Mouse (Mus musculus) mesoderm, embryonic 11.5 days (tissue): ENCODE results near the gene Plcb4.
"Not testable (repeated sequence)": the region's sequence is repeated elsewhere in the genome, so short reads cannot be mapped to it uniquely, and the experiment has no call there.

Source experiments
- DNase-seq: peaks from one replicate; pipeline ENCODE4 v3.0.0-alpha.2; 2012; ENCODE audit warnings: low read depth, low spot score

The Plcb4 gene

DNA sequence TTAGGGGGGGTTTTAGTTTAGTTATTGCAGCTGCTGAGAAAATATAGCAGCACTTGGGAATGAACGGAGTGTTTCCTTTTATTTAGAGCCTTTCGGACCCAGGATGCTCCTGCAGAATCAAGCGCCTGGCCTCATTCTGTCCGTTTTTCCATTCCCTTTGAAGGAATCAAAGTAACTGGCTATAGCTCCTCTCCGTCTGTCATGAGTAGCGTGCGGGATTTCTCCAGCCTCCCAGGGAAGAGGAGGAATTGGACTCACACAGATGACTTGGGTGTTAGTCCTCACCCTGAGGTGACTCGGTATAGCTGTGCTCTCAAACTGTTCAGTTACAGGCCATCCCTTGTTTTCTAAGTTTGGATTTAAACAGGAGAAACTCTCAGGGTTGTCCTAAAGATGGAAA, 14.8 kb downstream of the Plcb4 start:
- no peak for DNase-seq

DNA sequence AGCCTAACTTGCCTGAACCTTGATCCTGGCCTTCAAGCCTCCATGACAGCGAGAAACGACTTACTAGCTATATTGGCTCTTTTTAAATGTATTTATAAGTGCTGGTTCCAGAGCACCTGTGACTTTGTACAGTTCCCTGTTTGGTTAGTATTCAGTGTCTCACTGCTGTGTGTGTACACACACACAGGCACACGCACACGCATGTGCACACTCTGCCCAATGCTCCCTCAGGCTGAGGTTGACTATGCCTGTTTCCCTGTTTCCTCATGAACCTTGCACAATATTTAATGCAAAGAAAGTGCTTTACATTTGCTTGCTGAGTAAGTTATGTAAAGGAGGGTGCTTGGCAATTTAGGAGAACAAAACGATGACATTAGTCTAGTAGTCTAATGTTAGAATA, 16.5 kb downstream of the Plcb4 start:
- no peak for DNase-seq

DNA sequence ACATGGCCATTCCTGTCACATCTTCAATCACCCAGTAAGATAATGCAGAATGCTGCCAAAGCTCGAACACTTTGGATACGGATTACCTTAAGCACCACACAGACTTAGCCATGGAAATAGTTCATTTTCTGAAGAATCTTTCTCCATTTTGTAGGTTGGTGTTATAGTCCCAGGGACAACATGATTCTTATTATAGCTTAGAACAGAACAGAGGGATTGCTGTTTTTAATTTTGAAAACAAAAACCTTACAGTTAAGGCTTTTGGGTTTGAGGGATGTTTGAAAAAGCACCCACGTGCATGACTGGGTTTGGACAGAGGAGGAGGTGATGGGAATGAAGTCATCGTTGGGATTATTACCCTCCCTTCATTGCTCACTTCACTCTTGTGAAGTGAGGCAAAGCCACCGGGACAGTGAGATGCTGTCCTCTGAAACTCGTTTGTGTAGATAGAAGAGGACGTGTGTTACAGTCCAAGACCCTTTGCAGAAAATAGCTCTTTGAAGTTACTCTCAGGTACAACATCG, 18.2 kb downstream of the Plcb4 start:
- DNase-seq = no peak

DNA sequence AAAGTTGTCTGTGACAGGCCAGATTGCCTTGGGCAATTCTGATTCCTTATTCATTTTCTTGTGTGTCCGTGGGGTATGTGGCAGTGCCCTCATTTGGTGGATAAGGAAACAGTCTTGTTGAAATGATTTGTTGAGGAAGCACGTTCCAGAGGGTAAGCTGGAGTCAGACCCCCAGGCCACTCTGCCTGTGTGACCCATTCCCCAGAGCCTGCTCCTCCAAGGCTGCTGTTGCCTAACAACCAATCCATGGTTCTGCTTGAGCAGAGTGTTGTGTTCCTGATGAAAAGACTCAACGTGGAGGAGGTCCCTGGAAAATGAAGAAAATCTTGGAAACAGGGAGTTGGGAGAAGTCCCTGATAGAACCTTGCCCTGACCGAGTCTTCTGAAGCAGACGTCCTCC, 18.8 kb downstream of the Plcb4 start:
- DNase-seq = no peak

DNA sequence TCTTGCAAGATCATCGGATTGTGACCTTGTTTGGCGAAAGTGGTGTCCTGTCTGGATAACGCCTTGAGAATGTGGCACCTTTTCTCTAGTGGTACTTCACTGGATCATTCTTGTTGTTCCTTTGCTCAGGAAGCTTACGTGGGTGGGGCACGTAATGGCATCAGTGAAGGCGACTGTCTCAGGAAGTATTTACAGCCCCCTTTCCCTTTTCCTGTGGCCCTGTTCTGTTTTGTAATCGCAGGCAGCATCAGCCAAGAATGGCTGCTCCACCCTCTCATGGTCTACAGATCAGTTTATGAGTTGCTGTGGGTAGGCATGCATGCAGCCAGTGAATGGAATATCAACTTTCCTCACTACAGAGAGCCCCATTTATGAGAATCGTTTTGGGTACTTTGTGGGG, 21.2 kb downstream of the Plcb4 start:
- DNase-seq = no peak

DNA sequence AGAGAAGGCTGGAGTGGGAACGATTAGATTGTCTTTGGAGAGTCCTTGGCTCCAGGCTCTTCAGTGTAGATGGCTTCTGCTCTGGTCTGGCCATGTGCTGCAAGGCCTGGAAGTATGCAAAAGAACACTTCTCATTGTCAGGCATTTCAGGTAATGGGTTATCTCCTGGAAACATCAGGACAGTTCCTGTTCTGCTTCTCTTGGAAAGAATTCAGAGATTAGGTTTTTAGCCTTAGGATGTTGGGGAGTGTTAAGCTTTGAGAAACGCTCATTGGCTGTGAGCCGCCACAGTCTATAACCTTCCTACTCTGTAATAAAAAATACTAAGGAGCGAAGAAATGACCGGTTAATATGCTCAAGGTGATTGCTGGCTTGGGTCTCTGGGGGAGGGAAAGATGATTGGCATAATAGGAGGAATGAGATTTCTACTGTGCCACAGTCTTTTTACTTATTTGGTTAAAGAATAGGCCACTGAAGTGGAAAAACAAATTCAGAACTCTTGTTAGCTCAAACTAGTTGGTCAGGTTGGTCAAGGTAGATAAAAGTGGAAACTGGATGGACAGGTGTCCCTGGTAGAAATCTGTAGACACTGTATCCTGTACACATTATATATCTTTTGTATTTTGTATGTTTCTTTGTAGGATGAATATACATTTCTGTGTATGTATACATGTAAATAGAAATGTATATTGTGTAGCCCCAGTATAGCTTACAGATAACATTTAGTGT, 21.8 kb downstream of the Plcb4 start:
- no peak for DNase-seq

DNA sequence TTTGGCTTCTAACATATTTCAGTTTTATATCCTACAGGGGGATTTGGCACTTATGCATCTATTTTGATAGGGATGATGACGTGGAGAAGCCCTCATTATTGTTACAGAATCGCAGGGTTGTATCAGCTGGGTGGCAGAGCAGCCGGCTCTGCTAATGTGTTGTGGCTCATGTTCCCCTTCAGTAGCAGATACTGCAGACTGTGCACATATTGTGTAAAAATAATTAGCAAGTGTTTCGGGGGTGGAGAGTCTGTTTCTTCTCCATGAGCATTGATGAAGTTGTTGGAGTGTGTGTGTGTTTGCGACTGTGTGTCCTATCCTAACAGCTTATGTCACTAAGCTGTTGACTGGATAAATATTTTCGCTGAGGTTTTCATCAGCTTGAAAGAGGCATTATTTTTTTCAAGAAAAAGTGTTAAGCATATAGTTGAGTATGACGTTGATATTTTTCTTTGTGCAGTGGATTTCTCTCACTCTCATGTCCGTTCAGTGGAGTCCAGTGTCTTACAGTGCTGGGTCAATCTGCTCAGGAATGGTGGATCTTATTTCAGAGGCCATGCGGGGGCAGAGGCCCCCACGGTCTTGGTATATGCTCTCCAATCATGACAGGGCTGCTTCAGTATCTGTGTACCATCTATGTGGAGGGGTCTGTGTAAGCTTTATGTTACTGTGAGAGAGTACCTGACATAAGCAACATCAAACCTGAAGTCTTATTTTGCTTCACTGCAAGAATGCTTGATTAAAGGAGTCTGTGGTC, 25.1 kb downstream of the Plcb4 start:
- DNase-seq = no peak

DNA sequence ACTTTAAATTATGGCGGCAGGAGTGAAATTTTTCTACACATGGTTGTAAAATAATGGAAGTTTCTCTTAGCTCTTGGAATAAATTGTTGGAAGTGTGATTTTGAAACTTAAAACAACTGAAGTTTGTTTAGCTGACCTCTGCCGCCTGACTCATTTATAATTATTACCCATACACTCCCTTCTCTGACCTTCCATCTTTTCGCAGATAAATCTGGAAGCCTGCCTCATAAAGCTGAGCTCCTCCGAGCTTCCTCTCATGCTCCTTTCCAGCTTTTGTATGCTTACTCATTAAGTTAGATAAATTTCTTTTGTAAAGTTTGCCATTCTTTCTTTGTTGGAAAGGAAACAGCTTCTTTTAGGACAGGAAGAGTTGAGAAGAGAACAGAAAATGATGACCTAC, 27.9 kb downstream of the Plcb4 start:
- no peak for DNase-seq

DNA sequence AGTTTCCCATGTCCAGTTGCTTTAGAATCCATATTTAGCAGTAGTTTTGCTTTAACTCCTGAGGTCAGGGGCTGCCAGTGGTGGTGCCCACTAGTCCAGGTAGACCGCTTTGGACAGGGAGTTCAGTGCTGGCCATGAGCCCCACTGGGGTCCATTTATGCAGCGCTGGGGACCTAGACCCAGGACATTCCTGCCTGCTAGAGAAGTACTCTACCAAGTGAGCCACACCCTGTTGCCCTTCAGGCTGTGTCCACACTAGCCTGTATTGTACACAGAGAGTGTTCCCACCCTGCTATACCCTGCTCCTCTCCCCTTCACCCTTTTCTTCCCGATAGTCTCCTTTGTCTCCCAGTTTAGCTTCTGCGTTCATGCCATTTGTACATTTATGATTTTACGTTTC, 28.8 kb downstream of the Plcb4 start:
- DNase-seq = no peak

DNA sequence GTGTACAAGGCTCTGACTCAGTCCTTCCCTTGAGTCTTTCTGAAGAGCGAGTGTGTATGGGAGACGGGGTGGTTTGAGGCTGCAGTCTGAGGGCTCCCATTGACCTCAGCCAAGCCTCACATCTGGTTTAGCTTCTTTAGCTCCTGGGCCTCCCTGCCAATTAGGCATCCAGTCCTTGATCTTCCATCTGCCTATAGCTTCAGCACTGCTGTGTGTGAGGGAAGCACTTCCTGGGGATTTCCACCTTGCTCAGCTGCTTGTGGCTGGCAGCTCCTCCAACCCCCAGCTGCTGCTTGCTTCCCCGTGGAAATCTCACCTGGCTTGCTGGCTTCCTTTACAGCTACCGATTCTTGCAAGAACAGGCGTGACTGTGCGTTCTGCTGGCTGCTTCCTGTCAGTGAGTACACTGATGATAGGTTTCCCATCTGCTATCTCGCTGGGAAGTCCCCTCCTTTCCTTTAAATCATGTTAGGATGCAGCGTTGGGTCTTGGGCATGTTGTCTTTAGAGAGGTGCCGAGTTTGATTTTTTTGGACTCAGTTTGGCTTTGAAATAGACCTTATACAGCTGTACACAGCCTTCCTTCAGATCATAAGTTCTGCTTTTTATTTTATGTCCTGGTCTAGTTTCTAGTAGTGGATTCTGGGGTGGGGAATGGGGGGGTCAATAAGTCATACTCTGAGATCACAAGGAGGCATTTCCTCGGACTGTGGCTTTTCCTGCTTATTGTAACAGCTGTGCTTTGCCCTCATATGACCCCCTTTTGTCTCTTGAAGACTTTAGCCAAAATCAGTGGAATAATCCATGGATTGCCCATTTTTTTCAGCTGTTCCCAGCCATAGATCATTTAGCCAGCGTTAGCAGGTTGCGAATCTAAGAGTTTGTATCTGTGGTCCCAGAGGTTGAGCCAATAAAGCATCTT, 34.0 kb downstream of the Plcb4 start:
- peak; percentile 54 for DNase-seq

DNA sequence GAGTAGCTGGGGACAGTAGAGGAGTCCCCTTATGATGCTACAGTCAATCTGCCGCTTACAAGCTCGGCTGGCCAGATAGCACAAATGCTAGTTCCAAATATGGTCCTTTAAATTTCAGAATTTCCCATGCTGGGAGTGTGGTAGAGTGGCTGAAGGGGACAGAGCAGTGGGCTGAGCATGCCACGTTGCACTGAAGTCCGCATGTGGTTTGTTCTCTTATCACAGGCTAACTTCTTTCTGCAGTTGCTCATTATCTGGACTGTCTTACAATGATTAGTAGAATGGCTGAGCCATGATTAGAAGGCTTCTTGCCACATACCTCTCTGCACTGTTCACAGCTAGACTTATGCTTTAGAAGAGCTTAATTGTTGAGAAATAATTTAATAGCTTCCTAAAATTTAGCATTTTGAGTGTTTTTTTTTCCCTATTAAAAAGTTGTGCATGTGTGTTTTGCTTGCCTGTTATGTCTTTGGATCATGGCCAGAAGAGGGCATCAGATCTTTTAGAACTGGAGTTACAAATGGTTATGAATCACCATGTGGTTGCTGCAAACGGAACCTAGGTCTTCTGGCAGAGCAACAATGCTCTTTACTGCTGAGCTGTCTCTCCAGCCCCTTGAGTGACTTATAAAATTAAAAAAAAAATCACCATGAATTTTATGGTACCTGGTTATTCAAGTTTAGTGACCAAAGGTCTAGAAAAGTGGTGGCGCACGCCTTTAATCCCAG, 42.0 kb downstream of the Plcb4 start:
- no peak for DNase-seq

DNA sequence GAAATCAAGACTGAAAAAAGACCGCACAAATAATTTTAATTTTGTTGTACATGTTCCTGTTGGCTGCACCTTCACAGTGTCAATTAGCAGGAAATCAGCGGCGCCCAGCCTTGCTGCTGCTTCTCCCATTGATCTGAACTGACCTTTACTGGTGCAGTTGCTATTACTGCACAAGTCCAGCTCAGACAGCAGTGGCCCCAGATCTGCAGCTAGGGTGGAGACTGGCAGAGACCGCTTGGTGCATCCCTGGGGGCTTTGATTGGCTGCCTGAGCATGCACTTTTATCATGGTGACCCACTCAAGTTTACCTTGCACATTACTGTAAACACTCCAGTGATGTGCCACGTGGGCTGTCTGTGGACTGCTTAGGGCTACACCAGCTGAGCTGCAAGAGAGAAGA, 45.9 kb downstream of the Plcb4 start:
- no peak for DNase-seq

DNA sequence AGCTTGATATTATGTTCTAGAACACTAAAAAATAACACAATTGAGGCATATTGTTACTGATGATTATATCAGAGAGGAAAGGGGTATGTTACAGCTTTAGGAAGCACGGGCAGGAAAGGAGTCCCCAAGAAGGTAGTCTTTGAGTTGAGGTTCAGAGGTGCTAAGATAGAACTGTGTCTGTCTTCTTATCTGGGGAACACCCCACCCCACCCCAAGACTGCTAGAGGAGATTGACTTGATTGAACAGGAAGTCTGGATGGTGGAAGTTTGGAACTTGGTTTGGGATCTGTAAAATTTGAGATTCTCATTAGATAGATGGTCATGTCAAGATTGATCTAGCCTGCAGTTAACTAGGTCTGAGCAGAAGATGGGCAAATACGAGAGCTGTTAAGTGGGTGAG, 48.5 kb downstream of the Plcb4 start:
- DNase-seq = no peak

DNA sequence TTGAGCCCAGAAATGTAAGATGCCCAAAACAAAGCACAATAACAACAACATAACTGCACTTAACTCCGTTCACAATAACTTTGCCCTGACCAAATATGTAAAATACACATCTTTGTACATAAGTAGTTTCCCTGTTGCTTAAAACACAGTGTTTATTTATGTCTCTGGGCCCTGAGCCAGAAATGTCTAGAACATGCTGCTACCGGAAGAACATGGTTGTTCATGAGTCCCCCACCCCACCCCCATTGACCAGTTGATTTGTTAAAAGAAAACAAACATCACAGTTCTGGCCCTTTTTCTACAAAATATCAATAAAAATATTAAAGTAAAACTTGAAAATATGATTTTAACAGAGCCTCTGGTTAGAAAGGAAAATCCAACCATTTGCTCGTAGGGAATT, 49.6 kb downstream of the Plcb4 start:
- no peak for DNase-seq

DNA sequence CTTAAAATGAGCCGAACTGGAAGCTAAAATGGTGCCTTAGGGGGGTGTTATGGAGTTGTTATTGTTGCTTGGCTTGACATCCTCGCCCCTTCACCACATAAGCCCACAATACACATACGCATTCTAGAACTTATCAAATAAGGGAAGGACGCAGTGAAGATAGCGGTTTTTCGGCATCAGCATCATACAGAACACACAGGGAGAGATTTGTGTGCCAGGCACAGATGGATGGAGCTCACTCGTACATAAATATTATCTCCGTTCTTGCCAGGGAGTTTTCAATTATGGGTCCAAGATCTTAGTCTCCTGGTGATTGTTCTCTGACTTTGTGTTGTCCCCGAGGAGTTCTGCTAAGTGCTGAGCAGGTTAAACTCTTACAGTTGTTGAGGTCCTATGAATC, 50.0 kb downstream of the Plcb4 start:
- no peak for DNase-seq

DNA sequence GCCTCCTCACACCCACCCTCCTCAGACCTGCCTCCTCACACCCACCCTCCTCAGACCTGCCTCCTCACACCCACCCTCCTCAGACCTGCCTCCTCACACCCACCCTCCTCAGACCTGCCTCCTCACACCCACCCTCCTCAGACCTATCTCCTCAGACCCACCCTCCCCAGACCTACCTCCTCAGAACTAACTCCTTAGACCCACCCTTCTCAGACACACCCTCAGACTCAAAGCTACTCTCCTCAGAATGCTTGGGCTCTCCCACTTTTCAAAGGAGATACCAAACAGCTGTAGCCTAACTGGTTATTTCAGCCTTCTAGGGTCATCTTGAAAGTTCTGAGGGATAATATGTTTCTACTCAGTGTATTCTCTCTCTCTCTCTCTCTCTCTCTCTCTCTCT, 50.9 kb downstream of the Plcb4 start:
- DNase-seq = not testable (repeated sequence)

DNA sequence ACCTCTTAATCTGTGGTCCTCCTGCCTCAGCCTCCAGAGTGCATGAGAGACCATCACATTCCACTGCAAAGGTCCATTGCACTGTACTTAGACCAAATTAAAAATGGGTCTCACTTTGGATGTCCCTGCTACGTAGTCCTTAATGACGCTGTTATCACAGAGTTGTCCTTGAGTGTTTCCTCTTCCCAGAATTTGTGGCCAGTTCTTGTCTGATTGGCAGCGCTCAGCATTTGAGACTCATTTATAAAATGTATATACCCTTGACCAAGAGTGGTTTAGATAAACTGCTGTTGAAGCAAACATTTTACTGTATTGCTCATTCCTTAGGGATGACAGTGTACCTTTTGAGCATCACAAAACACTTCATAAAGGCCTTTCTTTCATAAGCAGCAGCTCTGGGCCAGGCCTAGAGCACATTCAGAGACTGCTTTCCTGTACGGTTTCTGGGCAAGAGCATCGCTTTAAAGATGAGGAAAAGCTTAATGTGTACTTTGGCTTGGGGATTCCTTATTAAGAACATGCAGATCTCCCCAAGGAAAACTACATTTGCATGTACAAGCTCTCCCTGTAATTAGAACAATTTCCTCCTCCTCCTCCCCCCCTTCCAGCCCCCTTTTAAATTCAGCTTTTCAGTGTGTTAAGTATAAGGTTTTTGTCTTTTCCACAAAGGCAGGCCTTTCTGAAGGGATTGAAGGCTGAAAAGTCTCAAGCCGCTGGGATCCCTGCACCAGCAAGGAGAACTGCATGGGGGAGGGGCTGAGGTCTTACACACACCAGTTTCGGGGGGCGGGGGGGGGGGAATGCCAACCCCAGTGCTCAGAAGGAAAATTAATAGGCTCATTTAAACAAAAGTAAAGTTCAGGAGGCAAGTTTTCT, 52.5 kb downstream of the Plcb4 start:
- no peak for DNase-seq

DNA sequence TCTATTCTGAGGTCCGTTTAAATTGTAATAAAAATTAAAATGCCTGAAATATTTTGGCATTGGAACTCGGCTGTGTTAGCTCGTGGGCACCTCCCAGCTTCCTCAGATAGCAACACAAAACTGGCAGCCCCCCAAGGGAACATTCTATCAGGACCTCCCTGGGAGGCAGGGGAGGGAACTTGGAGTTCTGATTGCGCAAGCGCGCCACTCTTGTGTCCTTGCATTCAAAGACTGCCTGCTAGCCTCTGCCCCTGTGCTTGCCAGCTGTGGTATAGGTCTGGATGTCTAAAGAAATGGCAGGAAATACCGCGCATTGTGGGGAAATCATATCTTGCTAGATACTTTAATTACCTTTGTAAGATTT, 53.1 kb downstream of the Plcb4 start:
- DNase-seq = peak; percentile 71

DNA sequence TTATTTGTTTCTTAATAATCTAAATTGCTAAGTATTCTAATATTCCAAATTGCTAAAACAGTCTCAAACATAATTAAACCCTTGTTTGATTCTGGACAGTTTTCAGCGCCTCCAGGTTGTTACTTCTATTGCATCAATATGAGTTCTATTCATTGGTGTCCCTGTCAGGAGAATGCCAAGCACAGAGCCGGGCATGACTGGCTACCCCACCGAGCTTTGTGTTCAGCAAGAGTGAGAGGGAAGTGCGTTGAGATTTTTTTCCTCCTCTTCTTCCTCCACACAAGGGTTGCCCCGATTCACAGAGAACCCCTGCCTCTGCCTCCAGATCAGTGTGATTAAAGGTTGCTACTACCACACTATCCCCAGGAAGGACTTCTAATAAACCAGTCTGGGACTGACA, 53.5 kb downstream of the Plcb4 start:
- DNase-seq = no peak

DNA sequence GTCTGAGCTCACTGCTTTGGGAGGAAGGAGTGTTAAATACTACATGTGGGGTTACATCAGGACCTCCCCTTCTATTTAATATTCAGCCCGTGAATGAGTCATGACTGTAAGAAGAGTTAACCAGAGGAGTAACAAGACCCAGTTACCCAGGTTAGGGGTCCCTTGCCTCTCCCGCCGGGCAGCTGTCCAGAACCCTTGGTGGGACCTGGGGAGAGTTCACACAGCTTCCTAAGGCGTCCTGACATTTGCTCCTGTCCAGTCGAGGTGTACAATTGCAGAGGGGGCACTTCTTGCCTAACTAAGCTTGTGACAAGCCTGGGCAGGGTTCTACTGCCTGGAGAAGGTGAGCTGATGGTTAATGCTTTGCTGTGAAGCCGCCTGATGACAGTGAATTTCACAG, 54.1 kb downstream of the Plcb4 start:
- DNase-seq = no peak

DNA sequence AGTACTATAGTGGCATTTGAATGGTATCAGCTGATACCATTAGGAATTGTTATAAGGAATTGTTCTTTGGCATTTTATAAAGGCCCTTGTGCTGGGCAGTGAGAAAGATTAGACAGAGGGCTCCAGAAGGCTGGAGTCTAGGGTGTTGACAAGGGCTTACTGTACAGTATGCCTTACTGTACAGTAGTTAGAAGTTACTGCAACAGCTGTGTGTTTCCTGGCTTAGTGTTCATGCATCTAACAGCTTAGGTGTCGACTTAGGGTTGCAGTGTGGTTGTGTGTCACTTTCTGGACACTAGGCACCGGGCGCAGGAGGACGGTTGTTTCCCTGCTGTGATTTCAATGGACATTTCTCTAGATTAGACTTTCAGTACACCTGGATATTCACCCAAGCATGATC, 57.4 kb downstream of the Plcb4 start:
- no peak for DNase-seq
